Mouse (Mus musculus): ENCODE measurements around the gene Mycbp2.

- TF ChIP-seq CTCF (IDR thresholded peaks at IDR 0.05) = no peak
- TF ChIP-seq POLR2A (IDR thresholded peaks at IDR 0.05; ENCODE audit: insufficient read depth, low read depth, low read length) = no peak
Observed at GRCm38 (mm10) chr14:103102731-103103335, 243.8 kb downstream of the Mycbp2 start.

Data from heart, adult 2 months (tissue).